Mouse (Mus musculus): Measurements from ENCODE around the gene Ppm1m.

GRCm38 (mm10) chr9:106230734-106231106 is 31.2 kb upstream of the Ppm1m start:
- TF ChIP-seq POLR2AphosphoS2 (IDR thresholded peaks at IDR 0.05; ENCODE audit: insufficient read length, low read depth) (no peak), POLR2A (IDR thresholded peaks at IDR 0.05; ENCODE audit: insufficient read length, low read depth) (no peak), MAX (IDR thresholded peaks at IDR 0.05; ENCODE audit: low read depth) (no peak), E2F4 (IDR thresholded peaks at IDR 0.05; ENCODE audit: insufficient read depth) (no peak), USF1 (IDR thresholded peaks at IDR 0.05; ENCODE audit: low read depth) (no peak)

All from myocyte (in vitro differentiated cells).